Mouse (Mus musculus): ENCODE results near the gene Pigk.
"Not testable (repeated sequence)": the region's sequence is repeated elsewhere in the genome, so short reads cannot be mapped to it uniquely, and the experiment has no call there.

Pigk gene

GRCm38 (mm10) chr3:152713991-152714902 lies at the start of gene Pigk:
Gene Pigk, plus strand, starts transcription at chr3:152714100.
- peak; percentile 94 for DNase-seq (ENCODE audit: low spot score)

DNA sequence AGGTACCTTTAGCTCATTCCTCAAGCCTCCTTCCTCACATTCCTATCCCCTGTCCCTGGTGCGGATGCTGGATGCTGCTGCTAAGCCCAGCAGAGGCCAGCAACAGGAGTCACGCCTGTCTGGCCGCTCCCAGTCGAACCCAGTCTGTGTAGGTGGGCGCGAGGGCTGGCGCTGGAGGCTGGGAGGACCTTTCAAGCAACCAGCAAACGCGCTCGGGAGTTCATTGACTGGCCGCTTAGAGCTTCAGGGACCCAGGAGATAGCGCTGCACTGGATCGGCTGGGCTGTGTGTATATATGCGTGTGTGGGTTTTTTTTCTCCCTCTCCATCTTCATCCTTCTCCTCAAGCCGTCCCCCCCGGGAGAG lies 46.9 kb upstream of the Pigk start:
- DNase-seq (ENCODE audit: low spot score) = no peak

DNA sequence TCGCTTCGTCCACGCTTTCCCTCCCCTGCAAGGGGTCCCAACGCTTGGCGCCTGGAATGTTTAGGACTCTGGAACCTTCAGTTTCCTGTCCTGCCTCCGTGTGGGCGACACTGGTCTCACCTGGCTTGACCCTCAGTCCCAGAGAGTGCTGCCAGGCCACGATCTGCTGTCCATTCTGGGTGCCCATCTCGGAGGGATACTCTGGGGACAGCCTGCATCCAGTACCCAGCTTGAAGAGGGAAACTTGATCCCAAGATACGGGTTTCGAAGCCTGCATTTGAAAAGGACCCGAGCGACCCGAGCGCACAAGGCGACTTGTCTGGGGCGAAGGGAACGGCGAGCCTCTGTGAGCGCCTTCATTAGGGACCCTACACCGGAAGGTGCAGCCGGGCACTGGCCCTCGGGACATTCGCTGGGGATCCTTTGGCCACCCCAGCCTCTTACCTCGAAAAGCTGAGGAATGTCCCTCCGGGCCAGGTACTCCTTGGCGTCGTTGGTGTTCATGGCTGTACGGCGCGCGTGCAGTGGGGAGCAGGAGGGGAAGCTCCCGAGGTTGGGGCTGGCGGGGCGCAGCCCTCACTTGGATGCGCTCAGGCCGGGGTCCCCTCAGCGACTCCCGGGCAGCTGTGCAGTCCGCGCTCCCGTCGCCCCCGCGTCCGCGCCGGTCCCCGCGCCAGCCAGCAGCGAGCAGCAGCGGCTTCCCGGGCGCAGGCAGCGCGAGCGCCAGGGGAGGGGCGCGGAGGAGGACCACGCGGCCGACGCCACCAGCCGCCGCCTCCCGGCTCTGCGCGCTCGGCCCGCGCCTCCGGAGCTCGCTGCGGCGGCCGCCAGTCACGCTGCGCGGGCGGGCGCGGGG lies 46.3 kb upstream of the Pigk start:
- DNase-seq (ENCODE audit: low spot score) = no peak

- no peak for DNase-seq (ENCODE audit: low spot score)
These were observed 45.7 kb upstream of the Pigk start, which contains the start of gene Ak5 for GRCm38 (mm10) chr3:152668239-152668638. Gene Ak5, minus strand, starts transcription at chr3:152668360.

DNA sequence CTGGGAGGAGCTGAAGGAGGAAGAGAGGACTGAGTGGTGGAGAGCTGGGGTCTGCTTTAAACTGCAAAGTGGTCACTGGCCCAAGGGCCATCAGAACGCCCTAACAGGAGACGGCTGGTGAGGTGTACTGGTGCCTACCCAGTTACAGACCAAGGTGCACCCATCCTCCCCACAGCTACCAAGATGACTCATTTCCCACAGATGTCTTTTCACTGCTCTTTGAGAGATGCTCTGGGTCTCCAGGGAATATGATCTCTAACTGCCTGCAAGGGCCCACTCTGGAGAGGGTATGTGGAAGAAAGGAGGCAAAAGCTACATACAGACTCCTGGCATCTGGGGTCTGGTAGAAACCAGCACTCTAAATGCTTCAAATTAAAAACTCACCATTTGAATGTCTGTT lies 45.1 kb upstream of the Pigk start:
- DNase-seq (ENCODE audit: low spot score) = no peak

- no peak for DNase-seq (ENCODE audit: low spot score)
These were observed 44.1 kb upstream of the Pigk start for GRCm38 (mm10) chr3:152669783-152670182.

- no peak for DNase-seq (ENCODE audit: low spot score)
These were observed 39.2 kb upstream of the Pigk start for GRCm38 (mm10) chr3:152674663-152675062.

GRCm38 (mm10) chr3:152688532-152688931 lies 25.4 kb upstream of the Pigk start:
- no peak for DNase-seq (ENCODE audit: low spot score)

DNA sequence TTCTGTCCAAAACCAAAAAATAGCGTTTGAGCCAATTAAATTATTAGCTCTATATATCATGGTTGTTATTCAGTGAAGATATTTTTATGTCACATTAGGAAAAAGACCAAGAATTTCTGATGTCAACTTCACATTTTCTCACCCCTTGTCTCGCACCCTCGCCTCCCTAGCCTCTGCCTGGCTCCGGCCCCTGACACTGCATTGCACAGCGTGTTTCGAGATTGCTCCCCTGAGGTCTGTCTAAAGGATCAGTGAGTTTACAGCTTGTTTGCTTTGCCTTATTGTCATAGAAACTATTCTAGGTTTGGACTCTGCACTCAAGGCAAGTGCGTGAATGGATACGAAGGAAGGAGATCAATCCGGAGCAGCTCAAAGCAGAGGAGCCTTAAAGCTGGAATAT lies 24.8 kb upstream of the Pigk start:
- DNase-seq (ENCODE audit: low spot score) = no peak

DNA sequence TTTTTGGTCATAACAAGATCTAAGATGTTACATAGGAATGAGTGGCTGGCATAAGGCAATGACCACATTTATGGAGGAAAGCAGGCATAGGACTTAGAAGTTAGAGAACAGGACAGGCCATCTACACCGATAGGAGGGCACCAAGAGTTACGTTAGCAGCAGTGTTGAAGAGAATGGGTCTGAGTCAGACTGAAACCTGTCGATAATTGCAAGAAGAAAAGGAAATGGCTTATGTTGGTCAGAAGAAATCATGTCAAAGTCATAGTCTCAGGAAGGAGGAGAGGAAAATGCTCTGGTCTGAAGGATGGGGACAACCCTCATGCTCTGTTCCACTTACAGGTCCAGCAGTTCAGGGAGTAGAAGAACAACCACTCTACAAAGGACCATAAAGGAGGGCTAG lies 18.9 kb upstream of the Pigk start:
- no peak for DNase-seq (ENCODE audit: low spot score)

GRCm38 (mm10) chr3:152698017-152698416 lies 15.9 kb upstream of the Pigk start:
- no peak for DNase-seq (ENCODE audit: low spot score)

DNA sequence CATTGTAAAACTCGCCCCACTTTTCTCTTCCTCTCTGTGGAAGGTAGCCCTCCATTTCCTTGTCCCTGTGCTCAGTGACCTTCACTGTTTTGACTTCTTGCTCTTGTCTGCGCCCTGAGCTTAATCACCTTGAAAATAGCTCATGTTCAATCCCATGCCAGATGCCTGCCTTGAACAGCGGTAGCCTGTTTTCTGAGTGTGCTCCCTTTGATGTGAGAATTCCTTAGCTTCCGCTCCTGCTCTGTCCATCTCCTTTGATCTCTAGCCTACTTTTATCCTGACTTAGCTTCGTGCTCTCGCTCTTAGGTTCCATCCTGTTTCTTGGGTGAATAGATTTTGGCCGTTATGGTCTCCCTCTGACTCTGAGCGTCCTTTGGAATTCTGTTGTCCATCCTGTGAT lies 14.6 kb upstream of the Pigk start:
- no peak for DNase-seq (ENCODE audit: low spot score)

GRCm38 (mm10) chr3:152701536-152701935 lies 12.4 kb upstream of the Pigk start:
- not testable (repeated sequence) for DNase-seq (ENCODE audit: low spot score)

DNA sequence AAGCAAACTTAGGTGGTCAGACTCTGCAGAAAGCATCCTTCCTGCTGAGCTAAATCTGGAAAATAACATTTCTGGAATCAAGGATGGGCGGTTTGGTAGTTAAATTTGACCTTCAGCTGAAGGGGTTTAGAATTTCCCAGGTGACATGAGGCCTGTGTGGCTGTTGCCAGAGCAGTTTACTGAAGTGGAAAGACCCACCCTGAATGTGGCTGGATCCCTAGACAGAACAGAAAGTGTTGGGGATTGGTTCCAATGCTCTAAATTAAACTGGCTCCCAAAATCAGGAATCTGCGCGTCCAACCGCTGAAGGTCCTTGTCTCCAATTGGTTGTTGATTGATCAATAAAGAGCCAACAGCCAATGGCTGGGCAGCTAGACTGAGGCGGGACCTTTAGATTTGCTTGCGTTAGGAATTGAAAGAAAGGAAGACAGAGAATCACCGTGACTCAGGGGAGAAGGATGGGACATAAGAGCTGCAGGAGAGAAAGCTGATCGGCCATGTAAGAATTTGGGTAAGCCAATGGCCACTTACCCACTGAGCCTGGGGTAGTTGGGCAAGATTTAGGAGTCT lies 11.5 kb upstream of the Pigk start:
- no peak for DNase-seq (ENCODE audit: low spot score)

DNA sequence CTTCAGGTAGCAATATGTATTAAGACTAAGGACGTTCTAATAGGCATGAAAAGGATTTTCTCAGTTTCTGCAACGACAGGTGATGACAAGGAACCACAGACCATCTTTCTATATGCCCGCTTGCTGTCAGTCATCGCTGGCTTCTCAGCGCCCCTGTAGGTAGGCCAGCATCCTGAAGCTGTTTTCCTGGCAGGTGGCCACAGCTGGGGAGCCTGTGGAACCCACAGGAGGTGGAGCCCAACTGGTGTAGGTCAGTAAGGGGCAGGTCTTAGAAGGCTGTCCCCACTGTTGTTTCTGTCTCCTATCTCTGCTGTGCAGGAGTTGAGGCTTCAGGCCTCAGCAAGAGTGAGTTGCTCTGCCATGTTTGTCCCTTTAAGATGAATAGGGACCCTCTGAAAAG lies 8.1 kb upstream of the Pigk start:
- DNase-seq (ENCODE audit: low spot score) = no peak

DNA sequence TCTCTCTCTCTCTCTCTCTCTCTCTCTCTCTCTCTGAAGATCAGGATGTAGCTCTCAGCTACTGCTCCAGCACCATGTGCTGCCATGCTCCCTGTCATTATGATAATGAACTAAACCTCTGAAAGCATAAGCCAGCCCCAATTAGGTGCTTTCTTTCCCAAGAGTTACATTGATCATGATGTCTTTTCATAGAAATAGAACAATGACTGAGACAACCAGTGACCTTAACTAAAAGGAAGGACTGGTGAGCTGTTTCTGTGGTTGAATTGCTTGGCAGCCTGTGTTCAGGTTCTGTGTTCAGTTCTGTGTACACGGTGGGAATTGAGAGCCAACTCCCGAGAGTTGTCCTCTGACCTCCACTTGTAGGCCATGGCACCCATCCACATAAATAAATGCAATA lies 7.0 kb upstream of the Pigk start:
- no peak for DNase-seq (ENCODE audit: low spot score)

DNA sequence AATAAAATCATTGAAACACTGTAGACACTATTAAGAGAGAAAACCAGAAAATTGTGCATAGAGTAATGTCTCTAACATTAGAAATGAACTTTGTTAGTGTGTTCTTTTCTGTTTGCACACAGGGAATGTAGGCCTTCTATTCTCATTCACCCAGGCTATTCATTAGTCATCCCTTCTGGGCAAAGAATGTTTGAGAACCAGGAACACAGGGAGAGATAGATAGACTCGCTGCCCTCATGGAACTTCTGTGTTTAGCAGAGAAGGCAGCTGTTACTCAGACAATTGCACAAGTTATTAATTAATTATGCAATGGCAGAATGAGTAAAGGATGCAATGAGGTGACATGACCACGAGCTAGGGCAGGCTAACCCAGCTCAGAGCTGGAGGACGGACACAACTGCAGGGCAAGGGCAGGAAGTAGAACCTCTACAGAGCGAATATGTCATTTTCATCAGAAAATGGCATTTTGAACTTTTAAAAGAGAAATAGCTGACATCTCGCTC lies 6.5 kb upstream of the Pigk start:
- DNase-seq (ENCODE audit: low spot score) = no peak

- no peak for DNase-seq (ENCODE audit: low spot score)
These were observed 4.0 kb upstream of the Pigk start for GRCm38 (mm10) chr3:152709936-152710335.

- no peak for DNase-seq (ENCODE audit: low spot score)
These were observed 943 bp upstream of the Pigk start for GRCm38 (mm10) chr3:152712957-152713356.

GRCm38 (mm10) chr3:152721301-152721700 lies 7.4 kb downstream of the Pigk start:
- DNase-seq (ENCODE audit: low spot score) = peak; percentile 8

- no peak for DNase-seq (ENCODE audit: low spot score)
These were observed 8.9 kb downstream of the Pigk start for GRCm38 (mm10) chr3:152722836-152723235.

DNA sequence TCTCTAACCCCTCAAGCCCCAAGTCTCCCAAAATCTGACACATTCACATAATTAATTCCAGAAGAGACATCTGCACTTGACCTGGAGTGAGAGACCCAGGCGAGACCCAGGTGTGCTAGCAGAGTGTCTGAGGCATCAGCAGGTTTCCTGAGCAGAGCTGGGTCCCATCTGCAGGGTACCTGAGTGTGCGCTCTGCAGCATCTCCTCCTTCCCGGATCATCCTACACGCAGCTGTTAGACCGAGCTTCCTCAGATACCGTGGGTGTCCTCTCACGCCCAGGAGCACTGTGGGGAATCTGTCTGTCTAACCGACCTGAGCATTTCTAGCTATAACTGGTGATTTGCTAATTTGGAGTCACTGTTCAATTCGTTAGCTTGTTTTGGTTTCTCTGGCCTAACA lies 10.5 kb downstream of the Pigk start:
- DNase-seq (ENCODE audit: low spot score) = no peak

- no peak for DNase-seq (ENCODE audit: low spot score)
These were observed 14.3 kb downstream of the Pigk start for GRCm38 (mm10) chr3:152728238-152728637.

Data from spleen, adult 12 weeks (tissue).